Mouse (Mus musculus) adrenal gland, adult (tissue): ENCODE data around the gene Ube2e2.
"Not testable (repeated sequence)": the region's sequence is repeated elsewhere in the genome, so short reads cannot be mapped to it uniquely, and the experiment has no call there.

Source experiments
- DNase-seq, 2 experiments: peaks; one replicate each; pipeline ENCODE4 v3.0.0; 2022 to 2023; ENCODE audit warnings: low spot score in 1 of 2; ENCODE audit not compliant: inconsistent age in 2 of 2

Gene Ube2e2

GRCm38 (mm10) chr14:18638753-18639456, 255.2 kb downstream of the Ube2e2 start:
- DNase-seq = no peak

- no peak for DNase-seq
Measured at GRCm38 (mm10) chr14:18637739-18638138, 256.3 kb downstream of the Ube2e2 start.

DNA sequence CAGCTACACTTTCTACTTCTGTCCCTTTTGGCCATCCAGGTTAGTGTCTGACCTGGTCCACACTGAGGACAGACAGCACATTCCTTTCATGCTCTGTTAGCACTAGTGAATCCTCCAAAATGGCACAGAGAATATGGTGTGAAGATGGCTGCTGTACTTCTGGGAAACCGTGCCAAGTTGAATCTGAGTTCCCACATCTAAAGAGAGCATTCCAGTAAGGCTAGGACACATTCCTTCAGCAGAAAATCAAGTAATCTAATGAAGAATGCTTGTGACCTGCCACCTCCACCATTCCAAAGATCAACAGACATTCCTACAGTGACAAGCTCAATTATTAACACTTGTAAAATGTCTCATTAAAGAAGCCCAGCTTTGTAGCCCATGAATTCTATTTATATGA, 265.9 kb downstream of the Ube2e2 start:
- DNase-seq = no peak

DNA sequence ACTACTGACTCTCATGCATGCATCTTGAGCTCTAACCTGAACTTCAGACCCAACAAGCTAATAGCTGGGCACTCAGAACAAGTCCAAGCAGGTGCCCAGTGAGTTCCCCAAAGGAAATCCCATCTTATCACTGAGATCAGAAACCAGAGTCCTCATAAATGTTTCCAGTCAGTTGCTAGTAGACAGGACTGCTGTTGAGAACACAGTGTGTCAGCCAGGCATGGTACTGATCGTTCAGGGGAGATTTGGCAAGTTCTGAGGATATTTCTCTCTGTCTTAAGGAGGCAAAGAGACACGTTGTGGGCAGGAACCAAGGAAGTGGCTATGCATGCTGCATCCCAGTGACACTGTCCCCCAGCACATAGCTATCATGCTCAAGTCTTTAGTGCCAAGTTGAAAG, 275.5 kb downstream of the Ube2e2 start:
- DNase-seq = no peak

DNA sequence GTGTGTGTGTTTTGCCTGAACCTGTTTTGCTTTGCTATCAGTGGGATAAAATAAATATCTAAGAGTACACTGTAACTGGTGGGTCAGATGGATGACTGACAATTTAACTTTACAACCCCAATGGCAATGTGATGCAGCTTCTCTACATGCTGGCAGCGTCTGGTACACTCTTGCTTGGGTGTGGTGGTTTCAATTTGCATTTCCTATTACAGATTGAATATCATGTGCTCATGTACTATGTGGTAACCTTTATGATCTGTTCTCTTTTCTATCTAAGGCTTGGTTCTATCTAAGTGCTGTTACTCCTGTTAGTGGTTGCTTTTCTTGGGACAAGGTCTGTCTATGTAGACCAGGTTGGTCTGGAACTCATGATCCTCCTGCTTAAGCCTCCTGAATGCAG, 292.1 kb downstream of the Ube2e2 start:
- DNase-seq = no peak

DNA sequence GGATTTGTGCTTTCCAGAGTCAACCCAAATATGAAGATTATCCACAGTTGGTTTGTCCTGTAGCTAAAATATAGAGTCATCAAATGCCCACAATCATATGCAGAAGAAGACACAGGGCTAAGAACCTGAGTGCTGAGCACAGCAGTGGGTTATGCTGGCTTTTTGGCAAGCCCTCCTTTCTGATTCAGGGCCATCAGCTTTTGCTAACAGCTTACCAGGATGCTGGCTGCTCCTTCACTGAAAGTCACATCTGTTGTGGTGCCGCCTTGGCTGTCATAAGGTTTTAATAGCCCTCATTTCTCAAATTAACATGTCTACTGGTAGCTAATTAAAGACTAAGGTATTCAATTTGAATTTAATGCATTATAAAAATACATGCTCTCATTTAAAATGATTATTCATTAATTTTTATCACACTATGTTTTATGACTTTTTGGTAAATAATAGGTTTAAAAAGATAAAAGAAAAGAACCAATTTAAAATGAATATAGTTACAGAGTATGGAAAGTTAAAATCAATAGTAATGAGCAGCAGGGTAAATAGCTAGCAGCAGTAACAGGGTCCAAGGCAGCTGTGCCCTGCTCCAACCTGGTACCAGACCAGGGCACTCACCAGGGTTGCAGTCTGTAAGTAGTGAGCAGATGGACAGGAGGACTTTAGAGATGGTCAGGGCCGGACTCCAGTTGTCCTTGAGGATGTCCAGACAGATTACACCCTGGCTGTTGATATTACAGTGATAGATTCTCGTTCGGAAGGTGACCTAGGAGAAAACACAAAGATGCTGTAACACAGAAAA, 307.6 kb downstream of the Ube2e2 start:
- DNase-seq = no peak

DNA sequence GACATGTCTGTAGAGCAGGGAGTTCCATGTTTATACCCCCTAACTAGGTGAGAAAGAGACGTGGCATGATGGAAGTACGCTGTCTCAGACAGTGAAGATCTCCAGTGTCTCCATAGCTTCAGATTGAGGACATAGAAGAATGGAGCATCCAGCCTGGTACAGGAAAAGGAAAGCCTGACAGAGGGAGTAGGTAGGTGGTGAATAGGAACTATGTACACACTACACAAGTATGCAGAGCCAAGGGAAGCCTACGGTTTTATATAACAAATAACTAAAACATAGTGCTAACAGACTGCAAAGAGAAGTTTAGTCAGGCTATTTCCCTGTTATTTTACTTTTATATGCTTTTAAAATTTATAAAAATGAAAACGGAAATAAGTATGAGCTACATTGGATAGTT, 312.3 kb downstream of the Ube2e2 start:
- DNase-seq = no peak

GRCm38 (mm10) chr14:18574756-18575155, 319.3 kb downstream of the Ube2e2 start:
- no peak for DNase-seq

DNA sequence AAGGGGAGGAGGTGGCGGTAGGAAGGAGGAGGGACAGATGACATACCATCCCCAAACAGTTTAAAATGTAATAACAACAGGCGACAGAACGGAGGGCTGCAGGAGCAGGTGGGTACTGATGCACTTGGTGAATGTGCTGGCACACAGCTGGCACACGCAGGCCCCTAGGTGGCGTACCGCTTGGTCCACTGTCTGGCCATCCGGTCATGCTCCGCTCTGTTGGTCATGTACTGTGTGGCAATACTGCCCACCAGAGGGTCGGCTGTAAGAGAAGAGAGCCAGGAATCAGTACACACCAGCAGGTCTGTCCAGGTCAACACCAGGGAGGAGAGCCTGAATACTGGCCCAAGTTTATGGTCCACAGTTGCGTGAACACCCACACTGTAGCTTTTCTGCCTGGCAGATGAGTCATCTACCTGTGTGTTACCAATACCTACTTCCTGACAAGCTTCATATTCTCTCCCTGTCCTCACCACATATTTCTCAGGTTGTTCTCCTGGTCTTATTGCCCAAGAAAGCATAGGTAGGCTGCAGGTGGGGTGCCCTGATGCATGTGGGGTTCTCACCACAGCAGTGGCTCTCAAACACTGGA, 319.8 kb downstream of the Ube2e2 start:
- no peak for DNase-seq

DNA sequence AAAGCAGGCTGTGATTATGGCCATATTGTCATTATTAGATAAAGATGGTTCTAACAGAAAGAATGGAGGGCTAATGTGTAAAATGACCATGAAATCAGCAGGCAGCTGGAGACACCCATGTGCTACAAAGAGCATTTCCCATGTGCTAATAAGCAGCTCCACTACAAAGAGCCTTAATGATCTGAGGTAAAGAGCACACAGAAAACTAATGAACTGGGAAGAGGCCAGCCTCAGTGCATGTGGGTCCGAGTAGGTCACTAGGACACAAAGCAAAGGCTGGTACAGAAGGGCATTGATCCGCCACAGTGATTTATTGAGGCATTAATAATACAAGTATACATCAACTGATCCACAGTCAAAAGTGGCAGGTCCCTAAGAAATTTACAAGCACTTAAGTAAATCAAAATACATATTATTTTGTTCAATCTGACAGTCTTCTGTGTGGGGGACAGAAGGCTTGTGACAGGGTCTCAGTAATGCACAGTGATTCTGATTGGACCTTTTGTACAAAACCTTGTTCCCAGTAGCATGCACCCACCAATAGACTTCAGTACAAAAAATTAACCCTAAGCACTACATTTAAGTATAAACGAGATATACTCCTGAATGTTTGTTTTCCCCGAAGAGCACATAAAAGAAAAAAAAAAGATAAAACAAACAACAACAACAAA, 320.6 kb downstream of the Ube2e2 start:
- DNase-seq = no peak

- DNase-seq = no peak
Measured at GRCm38 (mm10) chr14:18572852-18573251, 321.2 kb downstream of the Ube2e2 start.

DNA sequence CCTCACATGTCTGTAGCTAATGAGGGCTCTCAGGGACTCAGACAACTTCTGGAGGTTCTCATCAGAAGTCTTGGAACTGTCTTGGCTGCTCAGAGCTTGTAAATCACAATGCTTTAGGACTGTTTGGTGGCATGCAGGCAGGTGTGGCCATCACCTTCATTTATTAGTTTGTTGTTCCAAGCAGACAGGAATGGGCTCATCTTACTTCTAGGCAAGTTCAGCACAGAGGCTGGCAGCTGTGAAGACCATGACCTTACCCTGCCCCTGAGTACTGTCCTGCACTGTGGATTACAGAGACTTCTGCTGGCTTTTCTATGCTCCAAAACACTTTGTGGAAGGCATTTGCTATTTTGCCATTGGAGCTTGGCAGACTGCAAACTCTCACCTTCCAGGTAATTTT, 324.5 kb downstream of the Ube2e2 start:
- no peak for DNase-seq

GRCm38 (mm10) chr14:18564999-18565398, 329.1 kb downstream of the Ube2e2 start:
- not testable (repeated sequence) for DNase-seq

DNA sequence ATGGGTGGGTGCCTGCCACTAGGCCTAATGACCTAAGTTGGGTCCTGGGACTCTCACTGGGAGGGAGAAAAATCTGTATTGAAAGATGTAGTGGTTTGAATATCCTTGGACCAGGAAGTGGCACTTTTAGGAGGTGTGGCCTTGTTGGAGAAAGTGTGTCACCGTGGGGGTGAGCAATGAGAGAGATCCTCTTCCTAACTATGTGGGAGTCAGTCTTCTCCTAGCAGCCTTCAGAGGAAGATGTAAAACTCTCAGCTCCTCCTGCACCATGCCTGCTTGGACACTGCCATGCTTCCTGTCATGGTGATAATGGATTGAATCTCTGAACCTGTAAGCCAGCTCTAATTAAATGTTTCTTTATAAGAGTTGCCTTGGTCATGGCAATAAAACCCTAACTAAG, 338.8 kb downstream of the Ube2e2 start:
- no peak for DNase-seq

DNA sequence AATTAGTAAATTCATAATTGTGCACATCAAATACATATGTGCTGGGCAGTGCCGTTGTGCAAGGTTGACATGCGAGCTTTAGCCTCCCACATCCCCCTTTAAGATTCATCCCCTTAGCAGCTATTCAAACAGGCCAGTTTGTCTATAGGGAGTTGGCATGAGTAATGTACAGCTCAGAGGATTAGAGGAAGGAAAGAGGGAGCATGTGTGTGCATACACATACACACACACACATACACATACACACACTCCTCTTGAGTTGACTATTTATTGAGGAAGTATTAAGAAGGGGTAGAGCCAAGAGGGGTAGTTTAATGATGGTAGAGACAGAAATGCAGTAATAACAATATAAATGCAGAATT, 339.5 kb downstream of the Ube2e2 start:
- DNase-seq = no peak

DNA sequence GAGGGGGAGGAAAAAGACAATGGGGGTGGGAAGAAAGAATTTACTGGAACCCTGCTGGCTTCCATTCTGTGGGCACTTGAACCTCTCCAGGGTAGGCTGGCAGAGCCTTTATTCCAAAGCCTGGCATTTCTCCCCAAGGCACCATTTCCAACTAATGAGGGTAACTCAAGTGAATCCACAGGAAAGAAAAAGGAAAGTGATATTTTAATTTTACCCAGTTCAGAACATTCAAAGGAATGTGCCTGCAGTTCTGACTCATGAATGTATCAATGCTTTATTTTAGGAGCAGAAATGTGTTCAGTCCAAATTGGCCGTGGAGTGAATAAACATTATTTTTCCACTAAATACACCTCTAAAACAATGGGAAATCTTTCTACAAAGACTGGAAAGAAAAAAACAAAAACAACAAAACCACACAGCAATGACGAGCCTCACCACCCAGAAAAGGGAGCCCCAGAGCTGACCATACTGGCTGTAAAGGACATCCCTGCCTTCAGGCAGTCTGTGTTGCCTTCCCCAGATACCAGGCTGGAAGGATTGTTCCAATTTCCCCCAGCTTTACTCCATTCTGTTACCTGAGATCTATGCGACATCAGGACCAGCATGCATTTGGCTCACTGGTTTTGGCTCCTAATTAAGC, 340.0 kb downstream of the Ube2e2 start:
- no peak for DNase-seq

- DNase-seq = no peak
Measured at GRCm38 (mm10) chr14:18547541-18547940, 346.5 kb downstream of the Ube2e2 start.

GRCm38 (mm10) chr14:18539092-18539491, 355.0 kb downstream of the Ube2e2 start:
- not testable (repeated sequence) for DNase-seq

DNA sequence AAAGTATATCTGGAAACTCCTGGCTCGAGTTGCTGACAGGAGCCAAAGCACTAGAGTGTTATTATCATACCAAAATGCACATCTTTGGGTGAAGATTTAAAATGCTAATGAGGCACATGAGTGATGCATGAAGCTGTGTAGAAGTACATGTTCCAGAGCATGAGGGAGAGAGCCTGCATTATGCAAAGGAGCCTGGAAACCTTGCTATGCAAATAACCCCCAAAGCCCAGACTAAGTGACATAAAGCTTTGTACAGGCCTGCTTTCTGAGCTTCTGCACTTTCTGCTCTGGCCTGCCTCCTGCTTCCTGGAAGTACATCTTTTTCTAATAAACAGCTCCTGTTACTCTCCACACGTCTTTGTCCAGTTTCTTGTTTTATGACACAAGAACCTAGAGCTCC, 363.2 kb downstream of the Ube2e2 start:
- no peak for DNase-seq

GRCm38 (mm10) chr14:18530496-18530895, 363.6 kb downstream of the Ube2e2 start:
- DNase-seq = no peak
